Mouse (Mus musculus): ENCODE measurements around the gene Psg21. TPM values are rescaled to one million over a fixed set of nuclear protein-coding genes. Genes with fewer than 3 reads are reported as not detected.
"Not testable (repeated sequence)": the region's sequence is repeated elsewhere in the genome, so short reads cannot be mapped to it uniquely, and the experiment has no call there.

The Psg21 gene
- polyA plus RNA-seq (2015; fragmentation: Nextera tagmentation; extraction: Ambion mirVana), result not detected in 2 replicates

- not testable (repeated sequence) for H3K4me1 ChIP-seq (ENCODE audit: control insufficient read depth, insufficient read depth, low read length); H3K4me3 ChIP-seq (ENCODE audit: low read length); ATAC-seq; H3K4me2 ChIP-seq (ENCODE audit: low read depth, low read length); H3K36me3 ChIP-seq (ENCODE audit: control insufficient read depth, insufficient read depth, low read length); H3K9ac ChIP-seq (ENCODE audit: low read depth, low read length); H3K27ac ChIP-seq (ENCODE audit: low read length); H3K27me3 ChIP-seq (replicated peaks; ENCODE audit: control insufficient read depth, insufficient read depth, low read length); H3K9me3 ChIP-seq (ENCODE audit: control insufficient read depth, low read length)
- WGBS, result 50% methylated on average over 1 of the region's 2 CpGs
Observed at GRCm38 (mm10) chr7:18656625-18657024, at the start of gene Psg21. Psg21 (minus strand) TSS chr7:18656725.

- 69% methylated on average over 2 of the region's 2 CpGs for WGBS
- no peaks in the 10 kb centered on the region for H3K36me3 ChIP-seq (ENCODE audit: control insufficient read depth, insufficient read depth, low read length)
- H3K4me1 ChIP-seq (ENCODE audit: control insufficient read depth, insufficient read depth, low read length), result no peaks in the 10 kb centered on the region
- no peak within 1 kb of the TSS for H3K9ac ChIP-seq (ENCODE audit: low read depth, low read length)
- no peak within 1 kb of the TSS for H3K4me2 ChIP-seq (ENCODE audit: low read depth, low read length)
- no peaks in the 10 kb centered on the region for H3K27me3 ChIP-seq (replicated peaks; ENCODE audit: control insufficient read depth, insufficient read depth, low read length)
- H3K4me3 ChIP-seq (ENCODE audit: low read length), result no peak within 1 kb of the TSS
- H3K9me3 ChIP-seq (ENCODE audit: control insufficient read depth, low read length), result no peaks in the 10 kb centered on the region
- no peak for ATAC-seq
- no peak within 1 kb of the TSS for H3K27ac ChIP-seq (ENCODE audit: low read length)
Observed at GRCm38 (mm10) chr7:18686085-18686484, 29.6 kb upstream of the Psg21 start, which contains the start of gene Psg20. Psg20 (minus strand) TSS chr7:18686185.

DNA sequence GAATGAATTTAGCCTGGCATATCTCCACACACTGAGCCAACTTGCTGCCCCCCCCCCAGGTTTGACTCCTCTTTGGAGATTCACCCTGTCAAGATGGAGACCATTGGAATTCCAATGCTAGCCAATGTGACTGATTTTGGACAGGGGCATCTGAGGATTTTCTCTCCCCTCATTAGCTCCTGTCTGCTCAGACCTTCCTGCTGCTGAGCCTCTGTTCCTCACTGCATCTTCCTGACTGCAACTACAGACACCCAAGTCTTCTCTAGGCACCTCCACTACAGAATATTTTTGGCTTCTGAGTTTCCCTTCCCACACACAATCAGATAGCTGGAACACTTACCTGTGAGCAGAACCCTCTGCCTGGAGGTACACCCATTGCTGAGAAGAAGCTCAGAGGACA is 29.1 kb upstream of the Psg21 start:
- no peak for ATAC-seq
- H3K4me1 ChIP-seq (ENCODE audit: control insufficient read depth, insufficient read depth, low read length), result no peaks in the 10 kb centered on the region
- no peaks in the 10 kb centered on the region for H3K9me3 ChIP-seq (ENCODE audit: control insufficient read depth, low read length)
- H3K4me3 ChIP-seq (ENCODE audit: low read length), result no peak overlapping the region
- no peaks in the 10 kb centered on the region for H3K36me3 ChIP-seq (ENCODE audit: control insufficient read depth, insufficient read depth, low read length)
- no peak overlapping the region for H3K27ac ChIP-seq (ENCODE audit: low read length)
- no peak overlapping the region for H3K4me2 ChIP-seq (ENCODE audit: low read depth, low read length)
- H3K9ac ChIP-seq (ENCODE audit: low read depth, low read length), result no peak overlapping the region
- H3K27me3 ChIP-seq (replicated peaks; ENCODE audit: control insufficient read depth, insufficient read depth, low read length), result no peaks in the 10 kb centered on the region

GRCm38 (mm10) chr7:18679772-18680171 is 23.2 kb upstream of the Psg21 start:
- Histone ChIP-seq H3K4me3 (ENCODE audit: low read length) (no peak overlapping the region), H3K9me3 (ENCODE audit: control insufficient read depth, low read length) (no peaks in the 10 kb centered on the region), H3K4me2 (ENCODE audit: low read depth, low read length) (no peak overlapping the region), H3K9ac (ENCODE audit: low read depth, low read length) (no peak overlapping the region), H3K36me3 (ENCODE audit: control insufficient read depth, insufficient read depth, low read length) (no peaks in the 10 kb centered on the region), H3K27me3 (replicated peaks; ENCODE audit: control insufficient read depth, insufficient read depth, low read length) (no peaks in the 10 kb centered on the region), H3K4me1 (ENCODE audit: control insufficient read depth, insufficient read depth, low read length) (no peaks in the 10 kb centered on the region), H3K27ac (ENCODE audit: low read length) (no peak overlapping the region)
- 0 out of 2 replicates have a peak, but pooled peaks have one; percentile 42 for ATAC-seq
- 41% methylated on average over 2 of the region's 2 CpGs for WGBS

DNA sequence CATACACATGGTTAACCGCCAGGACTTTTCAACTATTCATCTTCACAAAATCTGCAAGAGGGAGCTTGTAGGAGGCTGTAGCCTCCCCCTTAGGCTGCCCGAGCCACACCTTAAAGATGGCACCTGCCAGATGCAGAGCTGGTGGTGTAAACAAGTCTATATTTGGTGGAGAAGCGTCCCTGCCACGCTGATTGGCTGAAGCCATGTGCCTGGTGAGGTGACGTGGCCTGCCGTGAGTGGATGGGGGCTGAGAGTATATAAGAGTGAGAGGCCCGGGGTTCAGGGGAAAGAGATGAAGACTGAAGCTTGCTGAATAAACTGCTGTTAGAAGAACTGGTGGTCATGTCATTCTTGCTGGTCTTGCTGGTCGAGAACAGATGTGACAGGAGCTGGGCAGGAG is 29.6 kb downstream of the Psg21 start:
- H3K27me3 ChIP-seq (replicated peaks; ENCODE audit: control insufficient read depth, insufficient read depth, low read length); ATAC-seq; H3K9ac ChIP-seq (ENCODE audit: low read depth, low read length); H3K36me3 ChIP-seq (ENCODE audit: control insufficient read depth, insufficient read depth, low read length); H3K9me3 ChIP-seq (ENCODE audit: control insufficient read depth, low read length); H3K27ac ChIP-seq (ENCODE audit: low read length); H3K4me3 ChIP-seq (ENCODE audit: low read length); H3K4me1 ChIP-seq (ENCODE audit: control insufficient read depth, insufficient read depth, low read length); H3K4me2 ChIP-seq (ENCODE audit: low read depth, low read length): not testable (repeated sequence)
- 78% methylated on average over 8 of the region's 8 CpGs for WGBS

GRCm38 (mm10) chr7:18616401-18616800 is 40.1 kb downstream of the Psg21 start, which contains the start of gene Psg23:
Psg23 (minus strand) TSS chr7:18616501.
- WGBS, result 73% methylated on average over 1 of the region's 2 CpGs

More at GRCm38 (mm10) chr7:18616401-18616800, 40.1 kb downstream of the Psg21 start, which contains the start of gene Psg23:
- not testable (repeated sequence) for H3K27ac ChIP-seq (ENCODE audit: low read length); H3K4me1 ChIP-seq (ENCODE audit: control insufficient read depth, insufficient read depth, low read length); H3K9me3 ChIP-seq (ENCODE audit: control insufficient read depth, low read length); H3K36me3 ChIP-seq (ENCODE audit: control insufficient read depth, insufficient read depth, low read length); ATAC-seq; H3K4me3 ChIP-seq (ENCODE audit: low read length); H3K4me2 ChIP-seq (ENCODE audit: low read depth, low read length); H3K9ac ChIP-seq (ENCODE audit: low read depth, low read length); H3K27me3 ChIP-seq (replicated peaks; ENCODE audit: control insufficient read depth, insufficient read depth, low read length)

Other genes starting within 250 kb of the Psg21 start
- not detected in 2 replicates for gene Psg28, start 224.7 kb downstream of the Psg21 start, polyA plus RNA-seq (2015; fragmentation: Nextera tagmentation; extraction: Ambion mirVana)
- gene Psg26, start 172.5 kb downstream of the Psg21 start, polyA plus RNA-seq (2015; fragmentation: Nextera tagmentation; extraction: Ambion mirVana), result not detected in 2 replicates
- gene Psg25, start 124.5 kb downstream of the Psg21 start, polyA plus RNA-seq (2015; fragmentation: Nextera tagmentation; extraction: Ambion mirVana), result 0.04 and 0.11 TPM in 2 replicates
- gene Psg27, start 89.4 kb downstream of the Psg21 start, polyA plus RNA-seq (2015; fragmentation: Nextera tagmentation; extraction: Ambion mirVana), result not detected in 2 replicates
- gene Psg23, start 40.2 kb downstream of the Psg21 start, polyA plus RNA-seq (2015; fragmentation: Nextera tagmentation; extraction: Ambion mirVana), result not detected in 2 replicates
- not detected in 2 replicates for gene Psg20, start 29.5 kb upstream of the Psg21 start, polyA plus RNA-seq (2015; fragmentation: Nextera tagmentation; extraction: Ambion mirVana)
- gene Psg22, start 61.4 kb upstream of the Psg21 start, polyA plus RNA-seq (2015; fragmentation: Nextera tagmentation; extraction: Ambion mirVana), result not detected in 2 replicates
- not detected in 2 replicates for gene Psg19, start 141.8 kb upstream of the Psg21 start, polyA plus RNA-seq (2015; fragmentation: Nextera tagmentation; extraction: Ambion mirVana)
- 0.06 and 0.09 TPM in 2 replicates for gene Psg17, start 164.9 kb upstream of the Psg21 start, polyA plus RNA-seq (2015; fragmentation: Nextera tagmentation; extraction: Ambion mirVana)
- gene Mill2, start 183.2 kb upstream of the Psg21 start, polyA plus RNA-seq (2015; fragmentation: Nextera tagmentation; extraction: Ambion mirVana), result 1.1 and 1.3 TPM in 2 replicates
- 101 and 106 TPM in 2 replicates for gene Pglyrp1, start 214.6 kb upstream of the Psg21 start, polyA plus RNA-seq (2015; fragmentation: Nextera tagmentation; extraction: Ambion mirVana)

Measured in intestine, embryonic 16.5 days (tissue).